Mouse (Mus musculus) c-Kit-negative CD71-positive TER-119-positive erythroid progenitor cells, embryonic 14.5 days (primary cell): ENCODE data around the gene Hist1h2bl.

ENCODE experiments used
- DNase-seq: peaks from one replicate; pipeline ENCODE4 v3.0.0-alpha.2; 2013; ENCODE audit warnings: low read depth, low spot score

Hist1h2bl gene

GRCm38 (mm10) chr13:21715864-21716539 lies at the start of gene Hist1h2bl, which contains the start of gene Hist1h2ai:
Gene Hist1h2bl, minus strand, starts transcription at chr13:21716143.
Gene Hist1h2ai, plus strand, starts transcription at chr13:21716422.
- DNase-seq, result peak; percentile 97

DNA sequence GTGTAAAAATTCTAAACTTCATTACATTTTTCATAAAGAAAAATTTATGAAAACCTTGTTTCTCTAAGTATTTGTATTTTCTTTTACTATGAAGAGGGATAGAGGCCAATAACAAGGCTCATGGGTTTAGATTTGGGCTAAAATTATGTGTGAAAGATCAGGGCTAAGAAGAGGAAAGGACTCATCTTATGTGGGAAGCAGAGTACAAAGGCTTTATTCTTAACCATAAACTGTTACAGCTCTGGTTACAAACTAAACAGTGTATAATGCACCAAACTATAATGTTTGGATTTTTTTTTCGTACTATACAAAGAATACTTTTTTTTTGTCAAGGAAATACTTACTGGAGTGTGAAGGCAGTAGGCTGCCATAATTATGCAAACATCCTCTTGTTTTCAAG lies 39.8 kb upstream of the Hist1h2bl start:
- DNase-seq, result no peak

DNA sequence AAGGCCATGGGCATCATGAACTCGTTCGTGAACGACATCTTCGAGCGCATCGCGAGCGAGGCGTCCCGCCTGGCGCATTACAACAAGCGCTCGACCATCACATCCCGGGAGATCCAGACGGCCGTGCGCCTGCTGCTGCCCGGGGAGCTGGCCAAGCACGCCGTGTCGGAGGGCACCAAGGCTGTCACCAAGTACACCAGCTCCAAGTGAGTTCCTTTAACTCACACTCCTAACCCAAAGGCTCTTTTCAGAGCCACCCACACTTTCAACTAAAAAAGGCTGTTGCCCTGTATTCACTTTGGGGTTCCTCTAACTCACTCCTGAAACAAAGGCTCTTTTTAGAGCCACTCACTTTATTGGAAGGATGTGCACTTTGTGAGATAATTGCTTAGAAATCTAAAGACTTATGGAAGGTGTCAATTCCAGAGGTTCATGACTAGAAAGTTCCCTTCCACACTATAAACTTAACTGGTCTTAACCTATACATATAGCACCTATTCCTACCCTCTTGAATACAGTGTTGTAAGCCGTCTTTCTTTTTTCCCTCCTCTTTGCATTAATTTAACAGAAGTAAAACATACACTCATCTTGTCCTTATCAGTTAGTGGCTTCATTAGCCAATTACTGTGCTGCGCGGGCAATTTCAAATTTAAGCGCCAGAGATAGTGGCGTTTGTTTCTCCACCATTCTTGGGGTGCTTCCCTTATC lies 38.5 kb upstream of the Hist1h2bl start:
- DNase-seq, result peak; percentile 89

GRCm38 (mm10) chr13:21753524-21754285 lies 37.8 kb upstream of the Hist1h2bl start, which contains the start of the genes Hist1h2ak and Hist1h2bn:
Gene Hist1h2ak, minus strand, starts transcription at chr13:21753827.
Gene Hist1h2bn, plus strand, starts transcription at chr13:21754123.
- DNase-seq, result peak; percentile 97

GRCm38 (mm10) chr13:21753051-21753523 lies 37.1 kb upstream of the Hist1h2bl start:
- DNase-seq, result peak; percentile 64

GRCm38 (mm10) chr13:21752356-21752755 lies 36.4 kb upstream of the Hist1h2bl start:
- peak; percentile 50 for DNase-seq

- no peak for DNase-seq
Measured at GRCm38 (mm10) chr13:21751827-21752226, 35.9 kb upstream of the Hist1h2bl start.

DNA sequence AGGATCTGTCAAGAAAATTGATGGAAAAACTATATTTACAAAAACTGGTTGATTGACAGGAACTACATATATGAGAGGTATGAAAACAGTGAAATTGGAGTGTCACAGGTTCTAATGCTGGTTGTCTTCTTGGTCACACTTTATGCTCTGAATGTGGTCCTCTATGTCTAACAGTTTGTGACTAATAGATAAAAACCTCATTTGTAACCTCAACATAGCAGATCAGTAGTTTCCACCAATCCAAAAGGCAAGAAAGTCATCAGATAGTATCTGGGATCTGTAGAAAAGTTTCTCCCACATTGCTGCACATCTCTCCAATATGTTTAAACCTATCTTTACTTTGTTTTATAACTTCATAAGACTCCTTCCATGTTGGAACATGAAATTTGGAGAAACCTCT lies 35.5 kb upstream of the Hist1h2bl start:
- DNase-seq, result peak; percentile 41

DNA sequence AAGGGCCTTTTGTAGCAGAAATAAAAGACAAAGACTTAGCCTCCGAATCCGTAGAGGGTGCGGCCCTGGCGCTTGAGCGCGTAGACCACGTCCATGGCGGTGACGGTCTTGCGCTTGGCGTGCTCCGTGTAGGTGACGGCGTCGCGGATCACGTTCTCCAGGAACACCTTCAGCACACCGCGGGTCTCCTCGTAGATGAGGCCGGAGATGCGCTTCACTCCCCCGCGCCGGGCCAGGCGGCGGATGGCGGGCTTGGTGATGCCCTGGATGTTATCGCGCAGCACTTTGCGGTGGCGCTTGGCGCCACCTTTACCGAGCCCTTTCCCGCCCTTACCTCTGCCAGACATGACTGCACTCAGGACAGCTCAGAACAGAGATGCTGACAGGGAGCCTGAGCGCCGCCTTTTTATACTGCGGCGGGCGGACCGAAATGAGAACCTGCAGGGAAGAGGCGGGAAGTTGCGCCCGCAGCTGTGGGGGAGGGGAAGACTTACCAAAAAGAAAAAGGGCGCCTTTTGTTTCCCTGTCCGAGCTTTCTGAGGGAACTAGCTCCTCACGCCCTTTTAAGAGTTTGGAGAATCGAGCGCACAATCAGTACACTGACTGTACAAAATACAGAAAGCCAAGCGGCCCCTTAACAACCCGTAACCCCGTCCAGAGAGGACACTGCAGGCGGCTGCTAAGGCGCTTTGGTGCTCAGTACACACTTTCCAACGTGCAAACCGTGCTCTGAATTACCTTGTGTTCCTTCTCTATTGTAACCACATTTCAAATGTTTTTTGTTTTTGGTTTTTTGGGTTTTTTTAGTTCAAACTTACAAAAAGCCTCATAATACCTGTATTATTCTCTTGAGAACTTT lies 34.4 kb upstream of the Hist1h2bl start, which contains the start of gene Hist1h4k:
Hist1h4k (minus strand) TSS at position 347 of the 859 bp plus-strand sequence.
- peak; percentile 85 for DNase-seq

GRCm38 (mm10) chr13:21749387-21750158 lies 33.6 kb upstream of the Hist1h2bl start:
- peak; percentile 47 for DNase-seq

DNA sequence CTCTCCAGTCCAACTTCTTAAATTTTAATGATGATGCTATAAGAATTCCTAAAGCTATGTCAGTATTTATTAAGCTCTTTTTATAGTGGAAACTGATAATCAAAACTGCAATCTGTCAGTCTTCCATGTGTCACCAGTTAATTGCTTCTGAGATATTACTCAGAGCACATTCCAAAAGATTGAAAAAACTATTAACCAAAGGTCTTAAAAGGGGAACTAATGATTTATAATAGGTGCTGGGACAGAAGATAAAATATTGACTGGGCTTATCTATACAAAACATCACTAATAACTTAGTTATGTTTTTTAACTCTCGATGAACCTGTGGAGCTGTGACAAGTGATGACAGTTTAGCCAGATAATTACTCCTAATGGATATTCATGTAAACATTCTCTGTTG lies 29.1 kb upstream of the Hist1h2bl start:
- no peak for DNase-seq

DNA sequence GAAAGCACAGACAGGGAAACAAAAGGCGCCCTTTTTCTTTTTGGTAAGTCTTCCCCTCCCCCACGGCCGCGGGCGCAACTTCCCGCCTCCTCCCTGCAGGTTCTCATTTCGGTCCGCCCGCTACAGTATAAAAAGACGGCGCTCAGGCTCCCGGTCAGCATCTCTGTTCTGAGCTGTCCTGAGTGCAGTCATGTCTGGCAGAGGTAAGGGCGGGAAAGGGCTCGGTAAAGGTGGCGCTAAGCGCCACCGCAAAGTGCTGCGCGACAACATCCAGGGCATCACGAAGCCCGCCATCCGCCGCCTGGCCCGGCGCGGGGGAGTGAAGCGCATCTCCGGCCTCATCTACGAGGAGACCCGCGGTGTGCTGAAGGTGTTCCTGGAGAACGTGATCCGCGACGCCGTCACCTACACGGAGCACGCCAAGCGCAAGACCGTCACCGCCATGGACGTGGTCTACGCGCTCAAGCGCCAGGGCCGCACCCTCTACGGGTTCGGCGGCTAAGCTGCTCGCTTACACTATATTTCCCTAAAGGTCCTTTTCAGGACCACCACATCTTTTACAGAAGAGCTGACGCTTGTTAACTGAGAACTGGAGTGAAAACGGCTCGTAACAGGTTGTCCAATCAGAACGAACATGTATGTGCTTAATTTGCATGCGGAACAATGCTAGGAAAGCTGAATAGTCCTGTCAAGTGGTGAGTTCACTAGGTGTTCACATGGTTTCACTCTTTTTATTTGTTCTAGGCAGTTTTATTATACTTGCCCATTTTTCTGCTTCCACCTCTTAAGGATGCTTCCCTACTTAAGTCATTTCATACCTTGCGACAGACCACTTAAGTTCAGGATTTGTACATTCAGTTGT lies 19.2 kb upstream of the Hist1h2bl start, which contains the start of gene Hist1h4j:
Hist1h4j (plus strand) TSS at position 159 of the 862 bp plus-strand sequence.
- DNase-seq, result peak; percentile 79

- peak; percentile 89 for DNase-seq
Measured at GRCm38 (mm10) chr13:21734010-21734905, 18.3 kb upstream of the Hist1h2bl start.

DNA sequence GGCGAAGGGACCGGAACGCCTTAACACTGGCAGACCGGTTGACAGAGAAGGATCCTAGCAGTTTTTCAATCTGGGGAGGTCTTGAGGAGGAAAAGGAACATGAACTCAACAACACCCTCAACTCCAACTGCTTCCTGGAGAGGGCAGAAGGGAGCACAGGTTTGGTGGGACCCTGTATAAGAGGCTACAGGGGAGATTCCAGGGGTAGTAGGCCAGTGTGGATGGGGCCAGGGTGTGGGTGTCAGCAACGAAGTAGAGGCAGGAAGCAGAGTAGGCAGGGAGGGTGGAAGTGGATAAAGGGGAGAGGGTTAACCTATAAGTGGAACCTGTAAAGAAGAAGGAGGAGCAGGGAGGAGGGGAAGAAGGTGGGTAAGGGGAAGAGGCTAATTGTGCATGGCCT lies 17.5 kb upstream of the Hist1h2bl start:
- DNase-seq, result no peak

DNA sequence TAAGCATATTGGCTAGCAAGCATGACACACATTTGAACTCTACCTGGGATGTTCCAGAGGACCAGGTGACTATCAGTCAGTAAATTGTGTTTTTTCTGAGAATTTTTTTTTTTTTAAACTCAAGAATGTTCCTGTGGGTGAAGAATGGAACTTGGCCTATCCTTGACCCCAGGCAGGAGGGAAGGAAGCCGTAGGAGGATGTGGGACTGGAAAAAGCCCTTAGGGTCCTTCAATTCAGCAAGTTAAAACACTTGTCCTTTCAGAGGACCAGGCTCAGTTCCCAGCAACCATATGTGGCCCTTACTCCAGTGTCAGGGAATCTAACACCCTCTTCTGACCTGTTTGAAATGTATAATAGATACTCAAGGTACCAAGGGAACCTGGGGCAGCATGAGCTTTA lies 13.6 kb upstream of the Hist1h2bl start:
- DNase-seq, result no peak

- no peak for DNase-seq
Measured at GRCm38 (mm10) chr13:21727948-21728572, 12.1 kb upstream of the Hist1h2bl start.

GRCm38 (mm10) chr13:21722993-21723836 lies 7.3 kb upstream of the Hist1h2bl start:
- no peak for DNase-seq
